Comparison of ENCODE assay signal across 23 mouse cellular contexts in the genomic region with DNA sequence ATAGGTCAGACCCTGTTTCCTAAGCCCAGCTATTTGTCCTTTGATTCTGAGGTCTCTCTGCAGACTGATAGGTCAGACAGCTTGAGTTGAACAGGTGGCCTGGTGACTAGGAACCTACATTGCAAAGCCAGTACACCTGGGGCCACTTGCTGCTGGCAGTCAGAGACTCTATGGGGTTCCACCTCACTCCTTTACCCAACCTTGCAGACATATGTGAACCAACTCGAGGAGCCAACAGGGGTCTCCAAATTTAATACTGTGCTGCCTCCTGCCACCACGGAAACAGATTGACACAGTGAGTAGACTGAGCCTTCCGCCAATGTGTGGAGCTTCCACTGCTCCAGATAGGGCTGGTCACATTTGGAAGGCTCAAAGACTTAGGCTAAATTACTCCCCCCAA.
A peak's percentile ranks its signal among the peaks of the same experiment; 100 is the strongest.
DNase-seq lines count a peak whose midpoint lies in the region; ATAC-seq lines count a peak whose summit lies in the region.
"Had no signal": no experiment of that assay in that cellular context is flagged by ENCODE, and none has a peak within 500 bp of the region (broad histone marks: within the 10 kb centered on the region; RNA-seq: fewer than 3 reads in every experiment).

No protein-coding gene starts in this region.

- no peak overlapping the region for H3K4me3 ChIP-seq in hindbrain, embryonic 16.5 days (ENCODE audit: low read length)
- no peak overlapping the region for H3K4me3 ChIP-seq in hindbrain, embryonic 13.5 days
- H3K4me3 ChIP-seq: embryonic facial prominence, embryonic 12.5 days; heart, embryonic 12.5 days; limb, embryonic 12.5 days; liver, embryonic 15.5 days; neural tube, embryonic 13.5 days had no signal

- no peaks in the 10 kb centered on the region for H3K27me3 ChIP-seq in hindbrain, embryonic 16.5 days (replicated peaks; ENCODE audit: control insufficient read depth, insufficient read depth, low read length)
- H3K27me3 ChIP-seq in hindbrain, embryonic 13.5 days: no peaks in the 10 kb centered on the region
- H3K27me3 ChIP-seq: heart, embryonic 12.5 days; limb, embryonic 12.5 days; liver, embryonic 15.5 days; megakaryocyte, embryonic 14.5 days; neural tube, embryonic 13.5 days had no signal

- H3K4me2 ChIP-seq in hindbrain, embryonic 16.5 days (ENCODE audit: low read length): no peak overlapping the region
- H3K4me2 ChIP-seq in hindbrain, embryonic 13.5 days: no peak overlapping the region
- H3K4me2 ChIP-seq: embryonic facial prominence, embryonic 12.5 days; heart, embryonic 12.5 days; hindbrain, embryonic 14.5 days; limb, embryonic 12.5 days; liver, embryonic 15.5 days; neural tube, embryonic 13.5 days had no signal

- H3K36me3 ChIP-seq in hindbrain, embryonic 16.5 days (ENCODE audit: control insufficient read depth, insufficient read depth, low read length): no peaks in the 10 kb centered on the region
- peaks cover 15% of the 10 kb centered on the region for H3K36me3 ChIP-seq in hindbrain, embryonic 13.5 days
- H3K36me3 ChIP-seq: G1E had no signal

- ATAC-seq in hindbrain, embryonic 16.5 days: peak; percentile 34; the same call in 1 of the 2 replicates
- ATAC-seq in hindbrain, embryonic 13.5 days (ENCODE audit: low FRiP score): no peak
- ATAC-seq: activated CD4-positive, CD25-positive, alpha-beta regulatory T cell, adult 4 months; forebrain, embryonic 14.5 days; intestine, embryonic 16.5 days had no signal

- no peak overlapping the region for H3K9ac ChIP-seq in hindbrain, embryonic 16.5 days (ENCODE audit: low read depth, low read length)
- no peak overlapping the region for H3K9ac ChIP-seq in hindbrain, embryonic 13.5 days
- H3K9ac ChIP-seq: embryonic facial prominence, embryonic 12.5 days; heart, embryonic 12.5 days; hindbrain, embryonic 14.5 days; limb, embryonic 12.5 days; liver, embryonic 15.5 days; neural tube, embryonic 13.5 days had no signal

- H3K9me3 ChIP-seq in hindbrain, embryonic 16.5 days (ENCODE audit: control insufficient read depth, low read length): no peaks in the 10 kb centered on the region
- H3K9me3 ChIP-seq in hindbrain, embryonic 13.5 days: no peaks in the 10 kb centered on the region
- H3K9me3 ChIP-seq: embryonic facial prominence, embryonic 12.5 days; G1E; heart, embryonic 12.5 days; limb, embryonic 12.5 days; liver, embryonic 15.5 days; megakaryocyte, embryonic 14.5 days; neural tube, embryonic 13.5 days had no signal

- intact Hi-C loops in gastrocnemius, postnatal 14 days (cut with DNase I; ENCODE audit: low total_unique reads): no loop called here

- WGBS in hindbrain, embryonic 16.5 days: 66% methylated on average over 3 of the region's 3 CpGs
- WGBS in hindbrain, embryonic 13.5 days: 80% methylated on average over 3 of the region's 3 CpGs

- no peak overlapping the region for H3K27ac ChIP-seq in hindbrain, embryonic 16.5 days (ENCODE audit: low read depth, low read length)
- no peak overlapping the region for H3K27ac ChIP-seq in hindbrain, embryonic 13.5 days
- H3K27ac ChIP-seq: embryonic facial prominence, embryonic 12.5 days; hindbrain, embryonic 14.5 days; limb, embryonic 12.5 days; liver, embryonic 15.5 days; neural tube, embryonic 13.5 days had no signal

- DNase-seq in thymus, postnatal 4 days: peak; percentile 37
- no peak for DNase-seq in thymus, postnatal 10 days (ENCODE audit: low spot score in 2 of 2)
- peak; percentile 75 to 78 for DNase-seq in cerebellum, postnatal 25 days
- DNase-seq in gastrocnemius, postnatal 14 days: no peak
- DNase-seq in urinary bladder, adult 18-20 months (ENCODE audit: low spot score in 2 of 2): no peak
- DNase-seq: adrenal gland, postnatal 14 days; heart, postnatal 14 days; lung, postnatal 10 days; midbrain, embryonic 14.5 days; spleen, adult 18-20 months had no signal

- H3K4me1 ChIP-seq in hindbrain, embryonic 16.5 days (ENCODE audit: control insufficient read depth, insufficient read depth, low read depth, low read length): peaks cover 8% of the 10 kb centered on the region
- peaks cover 19% of the 10 kb centered on the region for H3K4me1 ChIP-seq in hindbrain, embryonic 13.5 days (replicated peaks)

Comparison
In these comparisons a context has a peak if more than half of its experiments do, and no peak if none do; other contexts are left out.
1. DNase-seq: peak in thymus, postnatal 4 days (single experiment) and cerebellum, postnatal 25 days (2 of 2); none in thymus, postnatal 10 days (0 of 2), gastrocnemius, postnatal 14 days (single experiment) and urinary bladder, adult 18-20 months (0 of 2).